Mouse (Mus musculus): ENCODE data around the gene Ehbp1.

The Ehbp1 gene

GRCm38 (mm10) chr11:22196776-22197175 is 145.3 kb downstream of the Ehbp1 start:
- no peak for DNase-seq (ENCODE audit: low spot score)

- no peak for DNase-seq (ENCODE audit: low spot score)
Observed at GRCm38 (mm10) chr11:22194607-22195006, 147.5 kb downstream of the Ehbp1 start.

- DNase-seq (ENCODE audit: low spot score), result no peak
Observed at GRCm38 (mm10) chr11:22190576-22190975, 151.5 kb downstream of the Ehbp1 start.

GRCm38 (mm10) chr11:22189970-22190369 is 152.1 kb downstream of the Ehbp1 start:
- DNase-seq (ENCODE audit: low spot score), result no peak

GRCm38 (mm10) chr11:22181530-22182501 is 160.3 kb downstream of the Ehbp1 start:
- DNase-seq (ENCODE audit: low spot score), result no peak

GRCm38 (mm10) chr11:22180146-22180545 is 161.9 kb downstream of the Ehbp1 start:
- DNase-seq (ENCODE audit: low spot score), result no peak

GRCm38 (mm10) chr11:22178569-22178968 is 163.5 kb downstream of the Ehbp1 start:
- no peak for DNase-seq (ENCODE audit: low spot score)

GRCm38 (mm10) chr11:22174311-22174710 is 167.8 kb downstream of the Ehbp1 start:
- no peak for DNase-seq (ENCODE audit: low spot score)

- DNase-seq (ENCODE audit: low spot score), result no peak
Observed at GRCm38 (mm10) chr11:22170962-22171638, 171.0 kb downstream of the Ehbp1 start.

GRCm38 (mm10) chr11:22157882-22158281 is 184.2 kb downstream of the Ehbp1 start:
- DNase-seq (ENCODE audit: low spot score), result no peak

- DNase-seq (ENCODE audit: low spot score), result no peak
Observed at GRCm38 (mm10) chr11:22156182-22156581, 185.9 kb downstream of the Ehbp1 start.

- DNase-seq (ENCODE audit: low spot score), result no peak
Observed at GRCm38 (mm10) chr11:22155366-22156095, 186.6 kb downstream of the Ehbp1 start.

GRCm38 (mm10) chr11:22154501-22155294 is 187.4 kb downstream of the Ehbp1 start:
- DNase-seq (ENCODE audit: low spot score), result no peak

GRCm38 (mm10) chr11:22140737-22141136 is 201.4 kb downstream of the Ehbp1 start:
- no peak for DNase-seq (ENCODE audit: low spot score)

- no peak for DNase-seq (ENCODE audit: low spot score)
Observed at GRCm38 (mm10) chr11:22138466-22138865, 203.6 kb downstream of the Ehbp1 start.

- no peak for DNase-seq (ENCODE audit: low spot score)
Observed at GRCm38 (mm10) chr11:22125188-22125587, 216.9 kb downstream of the Ehbp1 start.

- no peak for DNase-seq (ENCODE audit: low spot score)
Observed at GRCm38 (mm10) chr11:22118853-22119252, 223.2 kb downstream of the Ehbp1 start.

GRCm38 (mm10) chr11:22112161-22112560 is 229.9 kb downstream of the Ehbp1 start:
- DNase-seq (ENCODE audit: low spot score), result no peak

- DNase-seq (ENCODE audit: low spot score), result no peak
Observed at GRCm38 (mm10) chr11:22089346-22089745, 252.7 kb downstream of the Ehbp1 start.

- no peak for DNase-seq (ENCODE audit: low spot score)
Observed at GRCm38 (mm10) chr11:22063352-22063751, 278.7 kb downstream of the Ehbp1 start.

GRCm38 (mm10) chr11:22061660-22062059 is 280.4 kb downstream of the Ehbp1 start:
- no peak for DNase-seq (ENCODE audit: low spot score)

GRCm38 (mm10) chr11:22057538-22057937 is 284.6 kb downstream of the Ehbp1 start:
- no peak for DNase-seq (ENCODE audit: low spot score)

All from ovary, postnatal 36 days (tissue).